Mouse (Mus musculus) heart, postnatal 10 days (tissue): ENCODE measurements around the gene Gm815. TPM values are rescaled to one million over a fixed set of nuclear protein-coding genes. Genes with fewer than 3 reads are reported as not detected.

Source experiments
- DNase-seq, 2 experiments: peaks; one replicate each; pipeline ENCODE4 v3.0.0; 2021
- intact Hi-C: fragments of 180-260 bp; cut with DNase I; formaldehyde crosslinking; loops from one replicate; pipeline ENCODE4 v1.15.1; 2025
- total RNA-seq, 2 experiments: library from RNA; stranded (reverse); gene quantifications; 2 replicates each; pipeline ENCODE4 v1.2.3; 2021

Gene Gm815
- total RNA-seq, 2 experiments from 2014 or later = not detected

DNA sequence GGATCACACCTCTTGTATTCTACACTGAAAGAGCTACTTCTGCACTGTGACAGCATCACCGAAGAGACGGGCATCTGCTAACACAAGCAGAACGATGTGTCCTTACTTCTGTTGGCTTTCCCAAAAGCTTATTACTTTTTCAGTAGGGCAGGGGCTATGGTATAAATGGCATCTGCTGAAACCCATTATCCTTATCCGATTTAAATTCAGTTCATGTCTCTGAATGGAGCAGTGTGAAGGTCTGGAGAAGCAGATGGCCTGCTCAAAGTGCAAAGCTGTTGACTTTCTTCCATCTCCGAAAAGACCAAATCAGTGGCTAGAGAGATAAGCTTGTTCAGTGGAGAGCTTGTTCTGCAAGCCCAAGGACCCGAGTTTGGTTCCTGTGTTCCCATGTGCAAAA lies 10.1 kb upstream of the Gm815 start:
- intact Hi-C loops = no loop called here
- no peak for DNase-seq

DNA sequence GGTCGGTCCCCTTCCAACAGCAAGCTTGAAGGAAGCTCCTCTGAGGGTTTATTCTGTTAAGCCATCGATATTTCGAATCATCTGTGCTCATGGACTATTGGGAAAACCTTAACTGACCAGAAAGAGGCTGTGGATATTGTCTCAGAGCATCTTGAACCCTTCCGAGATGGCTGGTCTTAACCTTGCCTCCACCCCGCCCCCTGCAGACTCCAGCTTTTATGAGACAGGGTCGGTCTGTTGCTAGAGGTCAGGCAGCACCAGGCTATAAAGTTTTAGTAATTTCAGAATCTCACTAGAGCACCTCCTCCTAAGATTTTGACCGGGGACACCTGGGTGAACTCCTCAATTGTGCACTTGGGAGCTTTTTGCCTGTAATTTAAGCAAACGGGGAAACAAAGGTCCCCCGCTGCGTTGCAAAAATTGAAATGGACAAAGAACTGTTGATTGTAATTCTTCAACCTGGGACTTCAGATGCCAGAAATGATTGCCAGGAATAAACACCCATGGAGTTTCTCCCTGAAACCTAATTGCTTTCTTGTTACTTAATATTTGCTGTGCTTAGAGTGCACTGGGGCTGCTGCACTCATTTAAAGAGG lies 8.4 kb upstream of the Gm815 start:
- no peak for DNase-seq
- intact Hi-C loops = no loop called here

DNA sequence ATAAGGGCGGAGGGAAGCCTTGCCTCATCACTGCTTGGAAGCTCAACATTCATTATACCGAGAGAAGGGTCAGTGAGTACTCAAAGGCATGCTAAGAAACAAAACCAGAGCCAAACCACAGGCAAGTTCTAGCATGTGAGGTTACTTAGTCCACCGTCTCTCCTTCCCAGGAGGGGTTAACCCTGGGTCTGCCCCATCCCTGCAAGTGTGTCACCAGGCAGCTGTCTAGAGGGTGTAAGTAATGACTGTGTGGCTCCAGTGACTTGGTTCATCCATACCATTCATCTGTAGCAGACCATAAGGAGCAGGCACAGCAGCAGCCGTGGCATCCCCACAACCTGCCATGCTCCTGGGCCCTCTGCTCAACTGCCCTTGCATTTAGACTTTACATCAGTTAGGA lies 5.8 kb upstream of the Gm815 start:
- intact Hi-C loops = no loop called here
- no peak for DNase-seq

DNA sequence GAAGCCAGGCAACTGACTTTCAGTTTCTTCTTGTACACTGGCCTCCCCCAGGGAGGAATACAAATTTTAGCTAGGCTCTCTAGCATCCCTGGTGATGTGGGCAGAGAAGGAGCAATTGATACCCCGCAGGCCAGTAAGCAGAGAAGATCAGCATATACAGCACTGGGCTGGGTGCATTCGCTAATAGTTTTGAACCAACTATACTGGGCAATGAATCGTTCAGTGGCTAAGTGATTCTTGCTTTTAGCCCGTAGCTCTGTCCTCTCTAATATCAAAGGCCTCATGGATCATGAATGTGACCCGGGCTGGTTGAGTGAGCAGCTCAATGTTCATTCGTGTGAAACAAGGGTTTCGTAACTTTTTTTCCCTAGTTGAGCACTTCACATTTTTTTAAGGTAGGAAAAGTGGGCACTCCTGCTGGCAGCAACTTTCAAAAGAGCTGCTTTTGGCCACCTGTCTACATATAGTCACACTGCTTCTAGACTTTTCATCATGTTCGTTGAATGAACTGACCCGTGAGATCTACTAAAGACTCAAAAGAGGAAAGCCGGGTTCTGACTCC lies 3.7 kb upstream of the Gm815 start:
- no peak for DNase-seq
- intact Hi-C loops = no loop called here

DNA sequence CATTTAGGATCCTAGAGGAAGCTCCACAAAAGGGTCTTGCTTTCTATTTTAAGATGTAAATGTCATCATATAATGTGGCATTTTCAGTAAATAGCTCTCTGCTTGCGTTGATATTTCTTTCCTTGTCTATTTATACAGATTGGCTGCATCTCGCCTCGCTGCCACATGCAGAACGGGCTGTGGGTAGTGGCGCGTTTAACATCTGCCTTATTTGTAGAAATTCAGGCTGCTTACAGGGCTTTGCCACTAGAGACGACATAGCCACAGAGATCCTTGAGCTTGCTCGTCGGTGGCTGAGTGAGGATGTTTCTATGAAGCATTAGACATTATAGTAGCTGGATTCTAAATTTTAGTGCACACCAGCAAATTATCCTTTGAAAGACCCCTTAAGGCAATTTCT lies 2.5 kb downstream of the Gm815 start:
- intact Hi-C loops = no loop called here
- no peak for DNase-seq

DNA sequence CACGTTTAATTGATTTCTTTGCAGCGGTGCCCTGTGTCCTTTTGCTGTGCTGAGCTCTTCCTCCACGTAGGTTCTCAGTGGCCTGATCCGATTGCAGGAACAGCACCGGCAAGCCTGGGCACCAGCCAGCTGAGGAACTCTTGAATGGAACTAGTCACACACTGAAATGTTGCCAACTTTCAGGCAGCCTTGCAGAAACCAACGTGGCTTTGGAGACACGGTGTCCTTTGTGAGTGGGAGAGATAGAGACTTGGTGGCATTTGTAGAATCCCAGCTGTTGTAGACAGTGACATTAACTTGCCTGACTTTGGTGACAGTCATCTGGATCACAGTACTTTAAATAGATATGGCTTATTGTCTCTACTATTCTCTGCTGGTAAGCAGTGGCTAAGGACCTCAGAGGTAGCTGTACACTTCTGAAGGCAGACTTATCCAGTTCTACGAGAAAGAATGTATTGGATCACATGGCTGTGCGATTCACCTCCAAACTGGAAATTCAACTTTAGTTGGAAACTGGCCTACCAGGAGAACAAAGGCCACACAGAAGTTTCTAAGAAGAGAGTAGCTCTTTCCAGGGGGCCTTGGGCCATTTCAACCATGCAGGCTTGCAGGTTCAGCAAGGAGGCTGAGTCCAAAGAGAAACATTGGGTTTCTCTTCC lies 5.8 kb downstream of the Gm815 start:
- intact Hi-C loops = no loop called here
- DNase-seq = peak; percentile 67 to 68

DNA sequence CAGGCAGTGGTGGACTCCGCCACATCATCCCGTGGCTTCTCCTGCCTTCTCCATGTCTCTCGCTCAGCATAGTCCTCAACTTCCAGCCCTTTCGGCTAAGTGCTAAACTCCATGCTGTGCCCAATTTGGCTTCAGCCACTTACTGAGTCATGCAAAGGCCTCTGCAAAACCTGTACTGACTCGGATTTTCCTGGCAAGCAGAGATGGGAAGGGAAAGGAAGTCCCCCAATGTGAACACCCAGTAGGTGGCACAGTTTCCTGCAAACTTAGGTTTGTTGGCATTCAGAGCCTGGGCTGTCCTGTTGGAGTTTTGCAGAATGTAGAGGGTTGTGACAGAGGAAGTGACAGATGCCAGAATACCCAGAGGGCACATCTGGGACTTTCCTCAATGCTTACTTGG lies 7.2 kb downstream of the Gm815 start:
- intact Hi-C loops = no loop called here
- DNase-seq = peak; percentile 45 to 50

DNA sequence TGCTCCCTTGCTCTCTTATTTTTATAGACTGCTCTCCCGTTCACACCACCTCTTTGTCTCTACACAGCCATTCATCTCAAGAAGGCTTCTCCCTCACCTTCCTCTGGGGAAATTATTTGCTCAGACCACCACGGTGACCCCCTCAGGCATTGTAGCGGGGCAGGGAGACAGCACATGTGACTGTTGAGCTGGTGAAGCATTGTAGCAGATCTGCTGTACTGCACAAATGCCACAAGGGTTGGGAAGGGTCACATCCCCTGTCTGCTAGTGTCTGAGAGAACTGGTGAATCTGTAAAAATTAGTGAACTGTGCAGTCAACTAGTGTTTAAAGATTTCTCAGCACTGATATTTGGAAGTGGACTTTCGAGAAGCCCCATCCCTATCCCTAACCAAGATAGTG lies 16.5 kb downstream of the Gm815 start:
- no peak for DNase-seq
- intact Hi-C loops = no loop called here

DNA sequence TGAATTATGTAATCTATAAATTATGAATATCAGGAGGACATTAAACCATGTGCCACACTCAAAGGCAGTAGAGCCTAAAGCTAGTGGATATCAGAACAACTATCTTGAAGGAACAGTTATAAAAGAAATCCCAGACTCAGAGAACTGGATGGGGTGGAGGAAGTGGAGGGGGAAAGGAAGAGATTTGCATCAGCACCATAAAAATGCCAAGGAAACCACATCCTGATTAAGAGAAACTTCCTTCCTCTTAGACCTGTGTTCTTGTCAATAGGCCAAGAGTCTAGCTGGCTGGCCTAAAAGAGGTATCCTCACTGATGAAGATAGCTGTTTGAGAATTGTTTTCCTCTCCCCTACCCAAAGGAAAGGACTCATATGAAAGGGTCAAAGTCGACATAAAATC lies 28.6 kb downstream of the Gm815 start:
- DNase-seq = no peak
- intact Hi-C loops = no loop called here

DNA sequence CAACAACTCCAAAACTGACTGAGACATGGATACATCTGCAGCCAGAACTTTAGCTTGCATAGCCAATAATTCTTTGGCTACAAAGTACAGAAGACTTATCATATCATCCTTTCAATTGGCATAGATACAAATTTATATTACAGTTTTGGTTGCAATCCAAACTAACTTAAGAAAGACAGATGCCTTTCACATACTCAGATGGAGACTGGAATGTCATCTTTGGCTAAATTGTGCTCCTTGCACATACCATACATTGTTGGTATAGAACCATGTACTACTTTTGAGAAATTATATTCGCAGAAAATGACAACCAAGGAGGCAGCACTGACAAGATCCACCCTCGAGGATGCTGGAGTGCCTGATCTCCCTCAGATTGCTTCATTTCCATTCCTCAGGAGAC lies 35.1 kb downstream of the Gm815 start:
- intact Hi-C loops = no loop called here
- DNase-seq = no peak

DNA sequence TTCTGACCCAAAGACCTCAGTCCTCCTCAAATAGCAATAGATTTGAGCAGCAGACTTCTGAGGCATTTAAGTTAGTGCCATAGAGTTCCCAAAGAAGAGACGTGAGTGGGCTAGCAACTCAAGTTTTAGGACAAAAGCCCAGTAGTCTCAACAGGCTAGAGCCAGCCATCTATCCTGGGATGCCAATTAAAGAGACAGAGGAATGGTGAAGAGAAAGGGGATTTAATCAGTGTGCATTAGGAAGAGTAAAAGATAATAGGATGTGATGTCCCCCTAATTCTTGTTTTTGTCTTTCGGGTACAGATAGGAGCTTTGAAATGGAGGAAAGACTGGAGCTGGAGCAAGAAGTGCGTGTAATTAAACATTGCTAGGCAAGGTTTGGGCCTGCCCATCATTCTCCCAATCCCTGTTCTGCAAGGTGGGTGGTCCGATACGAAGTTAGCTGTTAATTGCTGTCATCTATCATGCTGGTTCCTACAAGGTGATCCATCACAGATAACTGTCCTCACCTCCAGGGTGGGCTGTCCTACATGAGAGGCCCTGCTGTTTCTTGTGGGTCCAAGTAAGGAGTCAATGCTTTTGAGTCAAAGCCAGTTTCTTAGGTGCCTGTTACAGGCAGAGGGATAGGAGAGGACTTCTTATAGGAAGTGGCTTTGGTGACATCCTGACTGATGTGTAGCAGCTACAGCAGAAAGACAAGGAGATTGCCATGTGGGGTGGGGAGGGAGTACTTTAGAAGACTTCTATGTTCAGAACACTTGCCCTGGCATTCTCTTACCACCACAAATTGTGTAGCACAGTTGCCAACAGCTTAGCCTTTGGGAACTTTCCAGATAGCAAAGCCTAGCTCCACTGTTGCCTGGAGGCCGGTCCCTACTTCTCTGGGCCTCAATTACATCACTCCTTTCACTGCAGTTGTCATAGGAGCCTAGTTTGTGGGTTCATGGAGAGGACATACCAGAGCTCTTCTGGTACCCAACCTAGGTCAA lies 44.9 kb downstream of the Gm815 start:
- intact Hi-C loops = no loop called here
- DNase-seq = no peak

DNA sequence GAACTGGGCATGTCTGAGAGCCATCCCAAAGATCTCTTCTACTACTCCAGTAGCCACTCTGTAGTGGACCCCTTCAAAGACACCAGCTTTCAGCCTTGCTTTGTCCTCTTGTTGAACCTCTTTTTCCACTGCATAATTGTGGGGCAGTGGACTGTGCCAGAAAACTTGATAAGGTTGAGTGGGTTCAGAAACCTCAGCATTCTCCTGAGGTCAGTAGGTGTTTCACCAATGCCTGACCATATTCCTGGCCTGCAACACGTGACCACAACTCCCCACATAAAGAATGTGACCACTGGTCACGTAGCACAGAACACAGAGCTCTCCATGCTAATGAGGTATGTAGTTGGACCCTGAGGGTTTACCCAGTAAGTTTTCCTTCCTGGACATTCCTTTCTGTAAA lies 48.5 kb downstream of the Gm815 start:
- intact Hi-C loops = no loop called here
- DNase-seq = peak; percentile 4 to 5
